Mouse (Mus musculus): ENCODE measurements at regions not wholly inside any gene's neighbourhood (a gene's known extent, or its start where the extent isn't known, plus 50 kb on each side); places are given as distances from the start of the nearest gene placed in this dataset.

GRCm38 (mm10) chr15:62644744-62645143 lies 1200.2 kb downstream of the Gsdmc2 start:
- Histone ChIP-seq H3K27me3 (ENCODE audit: control insufficient read depth, insufficient read depth, low read length) (no peaks in the 10 kb centered on the region), H3K36me3 (ENCODE audit: control insufficient read depth, insufficient read depth, low read length) (no peaks in the 10 kb centered on the region), H3K4me1 (ENCODE audit: control insufficient read depth, insufficient read depth, insufficient read length) (no peaks in the 10 kb centered on the region), H3K4me3 (ENCODE audit: extremely low read depth, insufficient read depth, insufficient read length) (no peak overlapping the region), H3K27ac (ENCODE audit: insufficient read depth, low read length) (no peak overlapping the region)
- TF ChIP-seq POLR2A (IDR thresholded peaks at IDR 0.05; ENCODE audit: low read depth, low read length) (no peak), CTCF (IDR thresholded peaks at IDR 0.05; ENCODE audit: extremely low read depth, insufficient read depth, insufficient read length, insufficient replicate concordance) (no peak)
- WGBS, result 74% methylated on average over 2 of the region's 2 CpGs
- DNase-seq (ENCODE audit: low read depth in 1 of 2, low spot score in 2 of 2), result no peak

- Histone ChIP-seq H3K27ac (ENCODE audit: insufficient read depth, low read length) (no peak overlapping the region), H3K4me3 (ENCODE audit: extremely low read depth, insufficient read depth, insufficient read length) (no peak overlapping the region), H3K27me3 (ENCODE audit: control insufficient read depth, insufficient read depth, low read length) (no peaks in the 10 kb centered on the region), H3K4me1 (ENCODE audit: control insufficient read depth, insufficient read depth, insufficient read length) (no peaks in the 10 kb centered on the region), H3K36me3 (ENCODE audit: control insufficient read depth, insufficient read depth, low read length) (no peaks in the 10 kb centered on the region)
- no peak for DNase-seq (ENCODE audit: low read depth in 1 of 2, low spot score in 2 of 2)
- 24% methylated on average over 1 of the region's 1 CpGs for WGBS
- no peak for TF ChIP-seq POLR2A (IDR thresholded peaks at IDR 0.05; ENCODE audit: low read depth, low read length)
- no peak for TF ChIP-seq CTCF (IDR thresholded peaks at IDR 0.05; ENCODE audit: extremely low read depth, insufficient read depth, insufficient read length, insufficient replicate concordance)
These were observed 1200.7 kb downstream of the Gsdmc2 start for GRCm38 (mm10) chr15:62644296-62644695.

- no peaks in the 10 kb centered on the region for H3K4me1 ChIP-seq (ENCODE audit: control insufficient read depth, insufficient read depth, insufficient read length)
- H3K36me3 ChIP-seq (ENCODE audit: control insufficient read depth, insufficient read depth, low read length), result no peaks in the 10 kb centered on the region
- no peak overlapping the region for H3K4me3 ChIP-seq (ENCODE audit: extremely low read depth, insufficient read depth, insufficient read length)
- H3K27ac ChIP-seq (ENCODE audit: insufficient read depth, low read length), result no peak overlapping the region
- 88% methylated on average over 7 of the region's 7 CpGs for WGBS
- no peak for TF ChIP-seq CTCF (IDR thresholded peaks at IDR 0.05; ENCODE audit: extremely low read depth, insufficient read depth, insufficient read length, insufficient replicate concordance)
- no peak for TF ChIP-seq POLR2A (IDR thresholded peaks at IDR 0.05; ENCODE audit: low read depth, low read length)
- H3K27me3 ChIP-seq (ENCODE audit: control insufficient read depth, insufficient read depth, low read length), result no peaks in the 10 kb centered on the region
- no peak for DNase-seq (ENCODE audit: low read depth in 1 of 2, low spot score in 2 of 2)
These were observed 1203.8 kb downstream of the Gsdmc2 start for GRCm38 (mm10) chr15:62641051-62641710.

DNA sequence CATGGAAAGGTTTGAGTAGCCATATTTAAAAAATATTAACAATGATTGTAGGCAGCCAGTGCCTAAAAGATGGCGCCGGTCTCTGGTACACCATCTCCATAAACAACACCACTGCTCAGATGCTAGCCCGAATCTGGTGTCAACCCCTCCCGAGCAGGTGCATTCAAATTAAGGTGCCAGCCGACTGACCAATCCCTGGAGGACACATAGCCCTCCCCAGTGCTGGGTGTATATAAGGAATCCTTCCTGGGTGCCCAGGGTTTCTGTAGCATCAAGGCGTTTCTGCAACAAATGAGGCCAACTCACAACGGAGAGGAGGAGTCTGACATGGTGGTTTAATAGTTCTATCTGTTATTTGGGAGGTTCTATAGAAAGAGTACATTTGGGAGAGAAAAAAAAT lies 1219.6 kb downstream of the Gsdmc2 start:
- 92% methylated on average over 7 of the region's 7 CpGs for WGBS
- DNase-seq (ENCODE audit: low read depth in 1 of 2, low spot score in 2 of 2), result no peak
- no peak for TF ChIP-seq CTCF (IDR thresholded peaks at IDR 0.05; ENCODE audit: extremely low read depth, insufficient read depth, insufficient read length, insufficient replicate concordance)
- no peak for TF ChIP-seq POLR2A (IDR thresholded peaks at IDR 0.05; ENCODE audit: low read depth, low read length)

GRCm38 (mm10) chr15:62616042-62616441 lies 1228.9 kb downstream of the Gsdmc2 start:
- H3K27ac ChIP-seq (ENCODE audit: insufficient read depth, low read length), result no peak overlapping the region
- no peaks in the 10 kb centered on the region for H3K36me3 ChIP-seq (ENCODE audit: control insufficient read depth, insufficient read depth, low read length)
- no peaks in the 10 kb centered on the region for H3K27me3 ChIP-seq (ENCODE audit: control insufficient read depth, insufficient read depth, low read length)
- H3K4me1 ChIP-seq (ENCODE audit: control insufficient read depth, insufficient read depth, insufficient read length), result no peaks in the 10 kb centered on the region
- DNase-seq (ENCODE audit: low read depth in 1 of 2, low spot score in 2 of 2), result no peak
- no peak overlapping the region for H3K4me3 ChIP-seq (ENCODE audit: extremely low read depth, insufficient read depth, insufficient read length)
- no peak for TF ChIP-seq CTCF (IDR thresholded peaks at IDR 0.05; ENCODE audit: extremely low read depth, insufficient read depth, insufficient read length, insufficient replicate concordance)
- TF ChIP-seq POLR2A (IDR thresholded peaks at IDR 0.05; ENCODE audit: low read depth, low read length), result no peak
- 98% methylated on average over 5 of the region's 5 CpGs for WGBS

More for the DNA sequence above, 1219.6 kb downstream of the Gsdmc2 start:
- H3K4me3 ChIP-seq (ENCODE audit: extremely low read depth, insufficient read depth, insufficient read length), result no peak overlapping the region
- no peaks in the 10 kb centered on the region for H3K4me1 ChIP-seq (ENCODE audit: control insufficient read depth, insufficient read depth, insufficient read length)
- no peaks in the 10 kb centered on the region for H3K36me3 ChIP-seq (ENCODE audit: control insufficient read depth, insufficient read depth, low read length)
- no peaks in the 10 kb centered on the region for H3K27me3 ChIP-seq (ENCODE audit: control insufficient read depth, insufficient read depth, low read length)
- no peak overlapping the region for H3K27ac ChIP-seq (ENCODE audit: insufficient read depth, low read length)

DNA sequence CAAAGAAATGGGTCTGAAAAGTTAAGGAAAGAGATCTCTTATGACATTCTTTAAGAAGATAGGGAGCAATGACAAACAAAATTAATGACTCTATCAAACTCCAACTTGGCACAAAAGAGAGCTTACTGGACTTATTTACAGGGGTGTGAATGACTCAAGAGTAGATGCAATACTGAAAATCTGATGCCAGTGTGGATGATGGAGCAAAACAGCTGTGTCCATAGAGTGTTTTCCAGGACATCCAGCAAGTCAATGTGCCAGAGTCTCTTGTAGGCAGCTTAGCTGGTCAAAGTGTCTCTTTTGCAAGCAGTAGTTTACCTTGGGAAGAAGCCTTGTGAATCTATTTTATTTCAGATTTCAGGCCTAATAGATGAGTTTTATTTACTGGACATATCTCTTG lies 1248.2 kb downstream of the Gsdmc2 start:
- Histone ChIP-seq H3K4me3 (ENCODE audit: extremely low read depth, insufficient read depth, insufficient read length) (no peak overlapping the region), H3K4me1 (ENCODE audit: control insufficient read depth, insufficient read depth, insufficient read length) (no peaks in the 10 kb centered on the region), H3K27me3 (ENCODE audit: control insufficient read depth, insufficient read depth, low read length) (no peaks in the 10 kb centered on the region), H3K36me3 (ENCODE audit: control insufficient read depth, insufficient read depth, low read length) (no peaks in the 10 kb centered on the region), H3K27ac (ENCODE audit: insufficient read depth, low read length) (no peak overlapping the region)
- no peak for DNase-seq (ENCODE audit: low read depth in 1 of 2, low spot score in 2 of 2)
- TF ChIP-seq POLR2A (IDR thresholded peaks at IDR 0.05; ENCODE audit: low read depth, low read length), result no peak
- no peak for TF ChIP-seq CTCF (IDR thresholded peaks at IDR 0.05; ENCODE audit: extremely low read depth, insufficient read depth, insufficient read length, insufficient replicate concordance)

- no peaks in the 10 kb centered on the region for H3K36me3 ChIP-seq (ENCODE audit: control insufficient read depth, insufficient read depth, low read length)
- H3K27me3 ChIP-seq (ENCODE audit: control insufficient read depth, insufficient read depth, low read length), result no peaks in the 10 kb centered on the region
- no peak for TF ChIP-seq POLR2A (IDR thresholded peaks at IDR 0.05; ENCODE audit: low read depth, low read length)
- no peak for TF ChIP-seq CTCF (IDR thresholded peaks at IDR 0.05; ENCODE audit: extremely low read depth, insufficient read depth, insufficient read length, insufficient replicate concordance)
- no peak for DNase-seq (ENCODE audit: low read depth in 1 of 2, low spot score in 2 of 2)
- no peak overlapping the region for H3K4me3 ChIP-seq (ENCODE audit: extremely low read depth, insufficient read depth, insufficient read length)
- H3K4me1 ChIP-seq (ENCODE audit: control insufficient read depth, insufficient read depth, insufficient read length), result no peaks in the 10 kb centered on the region
- WGBS, result 85% methylated on average over 3 of the region's 3 CpGs
- H3K27ac ChIP-seq (ENCODE audit: insufficient read depth, low read length), result no peak overlapping the region
These were observed 1256.4 kb downstream of the Gsdmc2 start for GRCm38 (mm10) chr15:62588580-62588979.

Data from spleen, adult 2 months (tissue).